Mouse (Mus musculus) MEL (cell line): ENCODE data around the gene Prex1. TPM values are rescaled to one million over a fixed set of nuclear protein-coding genes. Genes with fewer than 3 reads are reported as not detected.

ENCODE experiments used
- DNase-seq: peaks from one replicate; pipeline ENCODE4 v3.0.0; 2011; ENCODE audit warnings: low read depth, low spot score
- H3K27ac ChIP-seq: 2 replicates; pipeline ENCODE4 v1.5.1; 2012; ENCODE audit warnings: low read depth, mild to moderate bottlenecking, control low read depth, low read length, moderate library complexity; ENCODE audit not compliant: control insufficient read depth
- H3K27me3 ChIP-seq, 2 experiments: fragments of 150-350 bp in 1 of 2; sonication (generic) in 1 of 2; 2 replicates each; pipeline ENCODE4 v1.6.1; 2012; ENCODE audit warnings: low read length in 2 of 2, mild to moderate bottlenecking in 2 of 2, improper control_type of control experiment in 1 of 2, moderate library complexity in 1 of 2; ENCODE audit not compliant: insufficient read depth in 2 of 2, control insufficient read depth in 1 of 2
- H3K36me3 ChIP-seq, 2 experiments: 2 replicates each; pipeline ENCODE4 v1.6.1; 2012 to 2014; ENCODE audit warnings: low read length in 2 of 2, improper control_type of control experiment in 1 of 2, inconsistent platforms in 1 of 2, mild to moderate bottlenecking in 1 of 2; ENCODE audit not compliant: insufficient read depth in 2 of 2, control insufficient read depth in 1 of 2
- H3K4me1 ChIP-seq, 2 experiments: fragments of 150-350 bp in 1 of 2; sonication (generic) in 1 of 2; 2 replicates each; pipeline ENCODE4 v1.6.1; 2012; ENCODE audit warnings: low read length in 2 of 2, improper control_type of control experiment in 1 of 2, mild to moderate bottlenecking in 1 of 2; ENCODE audit not compliant: insufficient read depth in 2 of 2, control insufficient read depth in 1 of 2
- H3K4me3 ChIP-seq, 2 experiments: fragments of 150-350 bp in 1 of 2; sonication (generic) in 1 of 2; 2 replicates each; pipeline ENCODE4 v1.5.1; 2012; ENCODE audit warnings: low read depth in 2 of 2, low read length in 2 of 2, mild to moderate bottlenecking in 2 of 2, moderate library complexity in 2 of 2, control low read depth in 1 of 2, improper control_type of control experiment in 1 of 2; ENCODE audit not compliant: control insufficient read depth in 1 of 2, insufficient read depth in 1 of 2
- H3K79me2 ChIP-seq: 2 replicates; pipeline ENCODE4 v1.6.1; 2012; ENCODE audit warnings: mild to moderate bottlenecking, low read length, moderate library complexity; ENCODE audit not compliant: control insufficient read depth, poor library complexity, insufficient read depth
- H3K9ac ChIP-seq: 2 replicates; pipeline ENCODE4 v1.6.1; 2012; ENCODE audit warnings: low read depth, mild to moderate bottlenecking, control low read depth, low read length, moderate library complexity; ENCODE audit not compliant: control insufficient read depth, poor library complexity, severe bottlenecking
- H3K9me3 ChIP-seq: fragments of 150-350 bp; sonication (generic); replicated peaks from 2 replicates; pipeline ENCODE4 v1.6.1; 2012; ENCODE audit warnings: mild to moderate bottlenecking, low read length, improper control_type of control experiment, moderate library complexity; ENCODE audit not compliant: insufficient read depth
- CHD1 ChIP-seq: IDR thresholded peaks from 2 replicates; pipeline ENCODE4 v1.6.1; 2012; ENCODE audit warnings: low read depth, mild to moderate bottlenecking, inconsistent platforms, low read length, improper control_type of control experiment
- CHD2 ChIP-seq: IDR thresholded peaks from 2 replicates; pipeline ENCODE4 v1.6.1; 2011; ENCODE audit warnings: low read length, improper control_type of control experiment
- CTCF ChIP-seq, 3 experiments: IDR thresholded peaks in 2 of 3; conservative IDR thresholded peaks in 1 of 3; 2 replicates each; pipeline ENCODE4 v1.5.1; 2011 to 2012; ENCODE audit warnings: low read length in 3 of 3, low read depth in 2 of 3, mild to moderate bottlenecking in 2 of 3, improper control_type of control experiment in 1 of 3, inconsistent platforms in 1 of 3, mixed read lengths in 1 of 3, moderate library complexity in 1 of 3; ENCODE audit not compliant: control insufficient read depth in 1 of 3, insufficient read depth in 1 of 3, poor library complexity in 1 of 3, severe bottlenecking in 1 of 3
- E2F4 ChIP-seq: IDR thresholded peaks from 2 replicates; pipeline ENCODE4 v1.6.1; 2011; ENCODE audit warnings: low read depth, low read length, improper control_type of control experiment, borderline replicate concordance
- ELF1 ChIP-seq: IDR thresholded peaks from 2 replicates; pipeline ENCODE4 v1.6.1; 2014; ENCODE audit warnings: low read depth, mild to moderate bottlenecking, inconsistent platforms, low read length, improper control_type of control experiment, moderate library complexity
- EP300 ChIP-seq, 2 experiments: IDR thresholded peaks; 2 replicates each; pipeline ENCODE4 v1.6.1; 2011; ENCODE audit warnings: improper control_type of control experiment in 2 of 2, low read length in 2 of 2, low read depth in 1 of 2, mild to moderate bottlenecking in 1 of 2
- ETS1 ChIP-seq: IDR thresholded peaks from 2 replicates; pipeline ENCODE4 v1.6.1; 2012; ENCODE audit warnings: low read depth, mild to moderate bottlenecking, inconsistent platforms, low read length, improper control_type of control experiment, moderate library complexity
- GABPA ChIP-seq: IDR thresholded peaks from 2 replicates; pipeline ENCODE4 v1.6.1; 2012; ENCODE audit warnings: low read depth, mild to moderate bottlenecking, inconsistent platforms, low read length, improper control_type of control experiment, moderate library complexity
- KAT2A ChIP-seq: conservative IDR thresholded peaks from 2 replicates; pipeline ENCODE4 v1.6.1; 2012; ENCODE audit warnings: low read depth, low read length, improper control_type of control experiment, inconsistent platforms
- MAFK ChIP-seq: IDR thresholded peaks from 2 replicates; pipeline ENCODE4 v1.6.1; 2011; ENCODE audit warnings: low read depth, mild to moderate bottlenecking, low read length, improper control_type of control experiment, borderline replicate concordance
- MAX ChIP-seq: IDR thresholded peaks from 2 replicates; pipeline ENCODE4 v1.6.1; 2011; ENCODE audit warnings: low read length, improper control_type of control experiment
- MAZ ChIP-seq: IDR thresholded peaks from 2 replicates; pipeline ENCODE4 v1.6.1; 2012; ENCODE audit warnings: low read depth, mild to moderate bottlenecking, inconsistent platforms, low read length, improper control_type of control experiment
- MEF2A ChIP-seq: IDR thresholded peaks from 2 replicates; pipeline ENCODE4 v1.6.1; 2014; ENCODE audit warnings: low read depth, mild to moderate bottlenecking, inconsistent platforms, low read length, improper control_type of control experiment; ENCODE audit not compliant: poor library complexity, insufficient replicate concordance, severe bottlenecking; ENCODE audit errors: extremely low read depth
- MYC ChIP-seq: IDR thresholded peaks from 2 replicates; pipeline ENCODE4 v1.6.1; 2011; ENCODE audit warnings: low read depth, mild to moderate bottlenecking, low read length, improper control_type of control experiment, moderate library complexity
- NELFE ChIP-seq: IDR thresholded peaks from 2 replicates; pipeline ENCODE4 v1.6.1; 2011; ENCODE audit warnings: low read depth, low read length, improper control_type of control experiment
- NRF1 ChIP-seq: IDR thresholded peaks from 2 replicates; pipeline ENCODE4 v1.6.1; 2014; ENCODE audit warnings: low read depth, mild to moderate bottlenecking, inconsistent platforms, low read length, improper control_type of control experiment, moderate library complexity; ENCODE audit not compliant: poor library complexity, insufficient read depth, severe bottlenecking
- POLR2A ChIP-seq, 2 experiments: IDR thresholded peaks; 2 replicates each; pipeline ENCODE4 v1.6.1; 2011 to 2012; ENCODE audit warnings: low read length in 2 of 2, mild to moderate bottlenecking in 2 of 2, control low read depth in 1 of 2, improper control_type of control experiment in 1 of 2, low read depth in 1 of 2, moderate library complexity in 1 of 2; ENCODE audit not compliant: control insufficient read depth in 1 of 2, insufficient read depth in 1 of 2, poor library complexity in 1 of 2
- POLR2AphosphoS2 ChIP-seq: IDR thresholded peaks from 2 replicates; pipeline ENCODE4 v1.6.1; 2011; ENCODE audit warnings: low read length, improper control_type of control experiment
- POLR2AphosphoS5 ChIP-seq: IDR thresholded peaks from 2 replicates; pipeline ENCODE4 v1.6.1; 2012; ENCODE audit warnings: low read depth, borderline replicate concordance, mild to moderate bottlenecking, inconsistent platforms, low read length, moderate library complexity, mixed read lengths
- RAD21 ChIP-seq: IDR thresholded peaks from 2 replicates; pipeline ENCODE4 v1.6.1; 2011; ENCODE audit warnings: mild to moderate bottlenecking, low read depth, low read length, improper control_type of control experiment
- RCOR1 ChIP-seq: IDR thresholded peaks from 2 replicates; pipeline ENCODE4 v1.6.1; 2012; ENCODE audit warnings: low read depth, mild to moderate bottlenecking, inconsistent platforms, low read length, improper control_type of control experiment
- SIN3A ChIP-seq: IDR thresholded peaks from 2 replicates; pipeline ENCODE4 v1.6.1; 2012; ENCODE audit warnings: low read length, improper control_type of control experiment, inconsistent platforms
- TAL1 ChIP-seq: IDR thresholded peaks from 2 replicates; pipeline ENCODE4 v1.6.1; 2012; ENCODE audit warnings: mild to moderate bottlenecking, inconsistent platforms, low read length, moderate library complexity, mixed read lengths
- TBP ChIP-seq: IDR thresholded peaks from 2 replicates; pipeline ENCODE4 v1.8.0; 2011; ENCODE audit warnings: low read depth, low read length, improper control_type of control experiment
- TCF12 ChIP-seq: IDR thresholded peaks from 2 replicates; pipeline ENCODE4 v1.6.1; 2014; ENCODE audit warnings: low read depth, mild to moderate bottlenecking, inconsistent platforms, low read length, improper control_type of control experiment, moderate library complexity
- USF1 ChIP-seq: IDR thresholded peaks from 2 replicates; pipeline ENCODE4 v1.6.1; 2014; ENCODE audit warnings: low read depth, mild to moderate bottlenecking, inconsistent platforms, low read length, improper control_type of control experiment, moderate library complexity
- USF2 ChIP-seq, 2 experiments: IDR thresholded peaks; 2 replicates each; pipeline ENCODE4 v1.6.1; 2011 to 2012; ENCODE audit warnings: improper control_type of control experiment in 2 of 2, low read length in 2 of 2, borderline replicate concordance in 1 of 2, inconsistent platforms in 1 of 2, low read depth in 1 of 2, mild to moderate bottlenecking in 1 of 2; ENCODE audit not compliant: insufficient read depth in 1 of 2
- ZKSCAN1 ChIP-seq: IDR thresholded peaks from 2 replicates; pipeline ENCODE4 v1.6.1; 2012; ENCODE audit warnings: low read depth, mild to moderate bottlenecking, inconsistent platforms, low read length, improper control_type of control experiment, moderate library complexity
- ZMIZ1 ChIP-seq: IDR thresholded peaks from 2 replicates; pipeline ENCODE4 v1.6.1; 2012; ENCODE audit warnings: low read depth, mild to moderate bottlenecking, inconsistent platforms, low read length, improper control_type of control experiment, moderate library complexity
- ZNF384 ChIP-seq: IDR thresholded peaks from 2 replicates; pipeline ENCODE4 v1.6.1; 2012; ENCODE audit warnings: low read depth, mild to moderate bottlenecking, inconsistent platforms, low read length, improper control_type of control experiment
- polyA plus RNA-seq, 2 experiments: library from polyadenylated mRNA; stranded (reverse) in 1 of 2; unstranded in 1 of 2; fragments of >175 nt in 1 of 2; fragments of >200 nt in 1 of 2; gene quantifications; 2 replicates each; pipeline versions ENCODE4 v1.2.1 to v1.2.4; 2012; ENCODE audit warnings: low replicate concordance in 2 of 2, low read depth in 1 of 2; ENCODE audit not compliant: insufficient read length in 2 of 2, insufficient read depth in 1 of 2, missing spikeins in 1 of 2
- total RNA-seq: library from RNA; depleted of rRNA; stranded (reverse); fragments of 300-350 nt; gene quantifications from 2 replicates; pipeline ENCODE4 v1.2.3, GENCODE M21; 2012

Prex1 gene
- total and polyA plus RNA-seq, 3 experiments: 8.0 to 33.1 (median 15.8) TPM

DNA sequence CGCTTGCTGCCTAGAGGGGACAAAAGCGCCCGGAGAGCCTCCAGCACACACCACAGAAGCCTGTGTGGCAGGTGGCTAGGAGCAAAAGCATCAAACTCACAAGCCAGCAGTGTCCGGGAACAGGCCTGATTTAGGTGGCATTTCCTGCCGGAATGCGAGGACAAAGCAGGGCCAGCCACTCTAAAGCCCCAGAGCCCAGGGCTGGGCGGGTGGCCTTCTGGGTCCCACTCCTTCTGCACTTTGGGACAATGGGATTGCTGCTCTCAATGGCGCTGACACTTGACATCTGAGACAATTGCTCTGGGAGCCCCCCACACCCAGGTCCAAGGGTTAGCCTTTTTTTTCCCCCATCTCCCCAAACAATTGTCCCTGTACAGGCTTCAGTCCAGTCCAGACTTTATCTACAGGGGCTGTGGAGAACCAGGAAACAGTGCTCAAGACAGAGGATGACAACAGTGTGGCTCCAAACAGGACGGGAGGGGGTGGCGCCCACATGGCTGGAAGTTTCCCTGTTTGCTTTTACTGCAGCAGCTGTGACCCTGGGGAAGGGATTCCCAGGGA is 56.1 kb downstream of the Prex1 start:
- H3K4me1 ChIP-seq: peaks cover 12 to 28% of the 10 kb centered on the region in 2 experiments
- H3K4me3 ChIP-seq: no peak overlapping the region
- H3K9me3 ChIP-seq: no peaks in the 10 kb centered on the region
- H3K27ac ChIP-seq: peak overlapping the region; percentile 72; the same call in 1 of the 2 replicates
- TF ChIP-seq MAZ (no peak), NRF1 (no peak)
- no peak overlapping the region for H3K9ac ChIP-seq
- H3K79me2 ChIP-seq: no peaks in the 10 kb centered on the region; the same call in 1 of the 2 replicates
- no peaks in the 10 kb centered on the region for H3K27me3 ChIP-seq
- DNase-seq: no peak
- peaks cover 0 to 19% of the 10 kb centered on the region in 2 experiments; a peak in 2 of 4 replicates for H3K36me3 ChIP-seq

DNA sequence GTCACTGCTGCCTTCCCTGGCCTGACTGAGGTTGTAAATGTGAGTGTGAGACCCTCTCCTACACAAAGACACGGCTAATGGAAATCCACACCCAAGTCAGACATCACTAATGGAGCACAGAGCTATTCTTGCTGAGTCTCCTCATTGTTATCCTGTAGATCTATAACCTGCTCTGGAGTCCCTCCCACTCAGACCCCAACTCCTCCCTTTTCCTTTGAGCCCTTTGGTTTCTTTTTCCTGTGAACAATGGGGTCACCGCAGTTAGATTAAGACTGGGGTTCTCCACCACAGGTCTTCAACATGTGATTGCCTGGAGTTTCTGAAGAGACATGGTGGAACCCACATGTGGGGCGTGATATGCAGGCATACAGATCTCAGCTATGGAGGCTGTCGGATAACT is 57.0 kb downstream of the Prex1 start:
- Histone ChIP-seq H3K36me3 (peaks cover 0 to 19% of the 10 kb centered on the region in 2 experiments; a peak in 2 of 4 replicates), H3K27ac (peak overlapping the region; percentile 72), H3K9ac (peak overlapping the region; percentile 50), H3K4me3 (peak overlapping the region; percentile 44 to 54), H3K4me1 (peaks cover 12 to 28% of the 10 kb centered on the region in 2 experiments), H3K79me2 (no peaks in the 10 kb centered on the region; the same call in 1 of the 2 replicates), H3K27me3 (no peaks in the 10 kb centered on the region), H3K9me3 (no peaks in the 10 kb centered on the region)
- DNase-seq: peak; percentile 73
- TF ChIP-seq TAL1: no peak
- 0 out of 2 replicates have a peak, but pooled peaks have one; percentile 8 for TF ChIP-seq MEF2A
- TF ChIP-seq KAT2A: no peak
- no peak for TF ChIP-seq EP300 (IDR thresholded peaks at IDR 0.05; ENCODE audit: low read depth in 1 of 2, low read length in 2 of 2)
- no peak for TF ChIP-seq ZNF384
- peak; percentile 23; the same call in 1 of the 2 replicates for TF ChIP-seq SIN3A
- no peak for TF ChIP-seq GABPA
- TF ChIP-seq ZMIZ1: no peak
- TF ChIP-seq POLR2AphosphoS5: no peak
- no peak for TF ChIP-seq POLR2A (IDR thresholded peaks at IDR 0.05; ENCODE audit: control insufficient read depth in 1 of 2, insufficient read depth in 1 of 2, low read depth in 1 of 2, low read length in 2 of 2, poor library complexity in 1 of 2)
- TF ChIP-seq CTCF (IDR thresholded peaks at IDR 0.05 in 2 of 3, conservative IDR thresholded peaks at IDR 0.05 in 1 of 3; ENCODE audit: control insufficient read depth in 1 of 3, insufficient read depth in 1 of 3, low read depth in 2 of 3, low read length in 3 of 3, poor library complexity in 1 of 3, severe bottlenecking in 1 of 3): no peak
- TF ChIP-seq TBP: no peak
- no peak for TF ChIP-seq ELF1
- TF ChIP-seq MAX: peak; percentile 22; the same call in 1 of the 2 replicates
- TF ChIP-seq ETS1: no peak
- peak; percentile 12; the same call in 1 of the 2 replicates for TF ChIP-seq USF1
- TF ChIP-seq MAZ: no peak
- no peak for TF ChIP-seq RCOR1
- no peak for TF ChIP-seq CHD1
- TF ChIP-seq MAFK: 0 out of 2 replicates have a peak, but pooled peaks have one; percentile 21
- no peak for TF ChIP-seq NRF1
- no peak for TF ChIP-seq CHD2
- TF ChIP-seq RAD21: no peak
- no peak for TF ChIP-seq TCF12
- TF ChIP-seq ZKSCAN1: no peak
- no peak for TF ChIP-seq E2F4
- no peak for TF ChIP-seq USF2 (IDR thresholded peaks at IDR 0.05; ENCODE audit: borderline replicate concordance in 1 of 2, insufficient read depth in 1 of 2, low read depth in 1 of 2, low read length in 2 of 2)
- 0 out of 2 replicates have a peak, but pooled peaks have one; percentile 56 for TF ChIP-seq MYC
- TF ChIP-seq POLR2AphosphoS2: no peak
- no peak for TF ChIP-seq NELFE
